Mouse (Mus musculus): ENCODE results near the gene Nlgn3. TPM values are rescaled to one million over a fixed set of nuclear protein-coding genes. Genes with fewer than 3 reads are reported as not detected.

The Nlgn3 gene
- total and polyA plus RNA-seq, 2 experiments from 2014 or later: 0.34 to 0.67 TPM

GRCm38 (mm10) chrX:101301654-101302053 lies 2.7 kb downstream of the Nlgn3 start:
- 81% methylated on average over 9 of the region's 9 CpGs for WGBS
- Histone ChIP-seq H3K4me3 (ENCODE audit: low read depth, low read length) (no peak overlapping the region), H3K27ac (ENCODE audit: low read depth) (no peak overlapping the region), H3K27me3 (ENCODE audit: control insufficient read depth, insufficient read depth, low read length) (no peaks in the 10 kb centered on the region), H3K4me1 (ENCODE audit: control insufficient read depth, insufficient read depth) (no peaks in the 10 kb centered on the region), H3K4me2 (ENCODE audit: low read depth, low read length) (no peak overlapping the region), H3K9ac (replicated peaks; ENCODE audit: low read depth, low read length) (no peak overlapping the region), H3K9me3 (replicated peaks; ENCODE audit: control insufficient read depth, low read length) (no peaks in the 10 kb centered on the region), H3K36me3 (replicated peaks; ENCODE audit: control insufficient read depth, insufficient read depth, low read length) (no peaks in the 10 kb centered on the region)
- DNase-seq (ENCODE audit: low spot score) (no peak), ATAC-seq (ENCODE audit: insufficient read depth, low read depth) (no peak)
- TF ChIP-seq CTCF (IDR thresholded peaks at IDR 0.05; ENCODE audit: low read depth) (no peak), EP300 (IDR thresholded peaks at IDR 0.05; ENCODE audit: low read depth) (no peak)

GRCm38 (mm10) chrX:101304646-101305045 lies 5.7 kb downstream of the Nlgn3 start:
- DNase-seq (ENCODE audit: low spot score): no peak
- H3K27me3 ChIP-seq (ENCODE audit: control insufficient read depth, insufficient read depth, low read length): no peaks in the 10 kb centered on the region

GRCm38 (mm10) chrX:101309299-101309698 lies 10.3 kb downstream of the Nlgn3 start:
- H3K27me3 ChIP-seq (ENCODE audit: control insufficient read depth, insufficient read depth, low read length): no peaks in the 10 kb centered on the region
- H3K36me3 ChIP-seq (replicated peaks; ENCODE audit: control insufficient read depth, insufficient read depth, low read length): no peaks in the 10 kb centered on the region
- H3K4me1 ChIP-seq (ENCODE audit: control insufficient read depth, insufficient read depth): no peaks in the 10 kb centered on the region
- ATAC-seq (ENCODE audit: insufficient read depth, low read depth) (no peak), DNase-seq (ENCODE audit: low spot score) (no peak)
- no peak overlapping the region for H3K4me3 ChIP-seq (ENCODE audit: low read depth, low read length)
- H3K9me3 ChIP-seq (replicated peaks; ENCODE audit: control insufficient read depth, low read length): no peaks in the 10 kb centered on the region
- no peak overlapping the region for H3K4me2 ChIP-seq (ENCODE audit: low read depth, low read length)
- H3K9ac ChIP-seq (replicated peaks; ENCODE audit: low read depth, low read length): no peak overlapping the region
- WGBS: 84% methylated on average over 5 of the region's 5 CpGs
- TF ChIP-seq CTCF (IDR thresholded peaks at IDR 0.05; ENCODE audit: low read depth) (no peak), EP300 (IDR thresholded peaks at IDR 0.05; ENCODE audit: low read depth) (no peak)
- no peak overlapping the region for H3K27ac ChIP-seq (ENCODE audit: low read depth)

More at GRCm38 (mm10) chrX:101304646-101305045, 5.7 kb downstream of the Nlgn3 start:
- WGBS: 39% methylated on average over 2 of the region's 2 CpGs
- no peak for ATAC-seq (ENCODE audit: insufficient read depth, low read depth)
- no peaks in the 10 kb centered on the region for H3K4me1 ChIP-seq (ENCODE audit: control insufficient read depth, insufficient read depth)
- no peak overlapping the region for H3K27ac ChIP-seq (ENCODE audit: low read depth)
- H3K36me3 ChIP-seq (replicated peaks; ENCODE audit: control insufficient read depth, insufficient read depth, low read length): no peaks in the 10 kb centered on the region
- no peak overlapping the region for H3K4me3 ChIP-seq (ENCODE audit: low read depth, low read length)
- no peak overlapping the region for H3K4me2 ChIP-seq (ENCODE audit: low read depth, low read length)
- no peak overlapping the region for H3K9ac ChIP-seq (replicated peaks; ENCODE audit: low read depth, low read length)
- TF ChIP-seq CTCF (IDR thresholded peaks at IDR 0.05; ENCODE audit: low read depth) (no peak), EP300 (IDR thresholded peaks at IDR 0.05; ENCODE audit: low read depth) (no peak)
- no peaks in the 10 kb centered on the region for H3K9me3 ChIP-seq (replicated peaks; ENCODE audit: control insufficient read depth, low read length)

GRCm38 (mm10) chrX:101313625-101314359 lies 14.8 kb downstream of the Nlgn3 start:
- 38% methylated on average over 6 of the region's 6 CpGs for WGBS
- no peak for TF ChIP-seq EP300 (IDR thresholded peaks at IDR 0.05; ENCODE audit: low read depth)
- TF ChIP-seq CTCF (IDR thresholded peaks at IDR 0.05; ENCODE audit: low read depth): no peak
- ATAC-seq (ENCODE audit: insufficient read depth, low read depth): no peak

GRCm38 (mm10) chrX:101319775-101320174 lies 20.8 kb downstream of the Nlgn3 start:
- no peak for ATAC-seq (ENCODE audit: insufficient read depth, low read depth)
- H3K9me3 ChIP-seq (replicated peaks; ENCODE audit: control insufficient read depth, low read length): no peaks in the 10 kb centered on the region
- no peak overlapping the region for H3K27ac ChIP-seq (ENCODE audit: low read depth)
- no peaks in the 10 kb centered on the region for H3K4me1 ChIP-seq (ENCODE audit: control insufficient read depth, insufficient read depth)
- H3K4me3 ChIP-seq (ENCODE audit: low read depth, low read length): no peak overlapping the region
- no peak for DNase-seq (ENCODE audit: low spot score)
- 85% methylated on average over 12 of the region's 12 CpGs for WGBS
- H3K9ac ChIP-seq (replicated peaks; ENCODE audit: low read depth, low read length): no peak overlapping the region
- no peak overlapping the region for H3K4me2 ChIP-seq (ENCODE audit: low read depth, low read length)
- TF ChIP-seq EP300 (IDR thresholded peaks at IDR 0.05; ENCODE audit: low read depth): no peak
- no peak for TF ChIP-seq CTCF (IDR thresholded peaks at IDR 0.05; ENCODE audit: low read depth)
- no peaks in the 10 kb centered on the region for H3K36me3 ChIP-seq (replicated peaks; ENCODE audit: control insufficient read depth, insufficient read depth, low read length)
- H3K27me3 ChIP-seq (ENCODE audit: control insufficient read depth, insufficient read depth, low read length): no peaks in the 10 kb centered on the region

More at GRCm38 (mm10) chrX:101313625-101314359, 14.8 kb downstream of the Nlgn3 start:
- Histone ChIP-seq H3K36me3 (replicated peaks; ENCODE audit: control insufficient read depth, insufficient read depth, low read length) (no peaks in the 10 kb centered on the region), H3K4me1 (ENCODE audit: control insufficient read depth, insufficient read depth) (no peaks in the 10 kb centered on the region), H3K9ac (replicated peaks; ENCODE audit: low read depth, low read length) (no peak overlapping the region), H3K9me3 (replicated peaks; ENCODE audit: control insufficient read depth, low read length) (no peaks in the 10 kb centered on the region), H3K4me3 (ENCODE audit: low read depth, low read length) (no peak overlapping the region), H3K4me2 (ENCODE audit: low read depth, low read length) (no peak overlapping the region), H3K27ac (ENCODE audit: low read depth) (no peak overlapping the region), H3K27me3 (ENCODE audit: control insufficient read depth, insufficient read depth, low read length) (no peaks in the 10 kb centered on the region)
- DNase-seq (ENCODE audit: low spot score): no peak

All from heart, postnatal 0 days (tissue).